Mouse (Mus musculus) frontal cortex, postnatal 25 days (tissue): Measurements from ENCODE around the gene Ap3s2.

ENCODE experiments used
- DNase-seq, 2 experiments: peaks; one replicate each; pipeline ENCODE4 v3.0.0; 2022; ENCODE audit warnings: low spot score in 2 of 2

Gene Ap3s2

GRCm38 (mm10) chr7:79888603-79889002 lies 31.8 kb downstream of the Ap3s2 start:
- no peak for DNase-seq

- no peak for DNase-seq
Observed at GRCm38 (mm10) chr7:79883613-79884334, 36.7 kb downstream of the Ap3s2 start.

GRCm38 (mm10) chr7:79881901-79882300 lies 38.5 kb downstream of the Ap3s2 start:
- no peak for DNase-seq

GRCm38 (mm10) chr7:79880998-79881397 lies 39.5 kb downstream of the Ap3s2 start:
- DNase-seq: no peak

- DNase-seq: no peak
Observed at GRCm38 (mm10) chr7:79880033-79880432, 40.4 kb downstream of the Ap3s2 start.

- DNase-seq: no peak
Observed at GRCm38 (mm10) chr7:79878455-79879025, 41.9 kb downstream of the Ap3s2 start.

- no peak for DNase-seq
Observed at GRCm38 (mm10) chr7:79873407-79873806, 47.0 kb downstream of the Ap3s2 start.

DNA sequence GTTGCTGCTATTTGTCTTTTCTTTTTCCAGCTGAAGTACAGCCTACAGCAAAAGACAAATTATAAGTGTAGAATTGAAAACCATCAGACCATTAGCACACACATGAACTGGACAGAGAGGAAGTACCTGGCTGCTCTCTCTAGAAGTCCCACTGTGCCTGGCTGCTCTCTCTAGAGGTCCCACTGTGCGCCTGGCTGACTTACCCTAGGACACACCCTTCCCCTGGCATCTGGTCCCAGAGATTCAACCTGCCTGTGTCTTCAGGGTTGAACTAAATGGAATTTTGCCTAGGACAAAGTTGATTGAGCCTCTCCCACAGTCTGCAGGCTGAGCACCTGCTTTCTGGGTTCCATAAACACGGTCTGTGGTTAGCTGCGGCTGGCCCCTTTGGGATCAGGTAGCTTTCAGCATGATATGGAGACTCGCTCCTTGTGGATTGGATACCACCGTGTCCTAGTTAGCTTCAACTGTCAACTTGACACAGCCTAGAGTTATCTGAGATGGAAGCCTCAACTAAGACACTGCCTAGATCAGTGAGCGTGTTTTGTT lies 48.6 kb downstream of the Ap3s2 start:
- DNase-seq: no peak

- no peak for DNase-seq
Observed at GRCm38 (mm10) chr7:79869072-79869719, 51.3 kb downstream of the Ap3s2 start.

DNA sequence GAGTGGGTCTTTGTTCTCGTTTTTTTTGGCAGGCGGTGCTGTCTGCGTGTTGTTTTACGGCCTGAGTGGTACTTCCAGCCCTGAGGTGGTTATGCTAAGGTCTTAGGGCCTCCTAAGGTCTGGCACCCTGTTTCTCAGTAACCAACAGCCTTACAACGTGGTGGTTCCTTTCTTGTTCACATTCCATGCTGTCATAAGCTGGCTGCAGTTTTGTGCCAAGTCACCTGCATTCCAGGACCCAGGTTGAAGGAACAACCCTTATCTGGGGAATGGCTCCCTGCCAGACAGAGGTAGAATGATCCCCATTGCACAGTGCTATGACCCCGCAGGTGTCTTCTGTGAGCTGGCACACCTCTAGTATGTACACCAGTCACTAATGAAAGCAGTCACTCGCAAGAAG lies 52.0 kb downstream of the Ap3s2 start:
- no peak for DNase-seq

- DNase-seq: no peak
Observed at GRCm38 (mm10) chr7:79867861-79868260, 52.6 kb downstream of the Ap3s2 start.

- DNase-seq: no peak
Observed at GRCm38 (mm10) chr7:79866294-79867000, 54.0 kb downstream of the Ap3s2 start.

GRCm38 (mm10) chr7:79861794-79862193 lies 58.7 kb downstream of the Ap3s2 start:
- no peak for DNase-seq

DNA sequence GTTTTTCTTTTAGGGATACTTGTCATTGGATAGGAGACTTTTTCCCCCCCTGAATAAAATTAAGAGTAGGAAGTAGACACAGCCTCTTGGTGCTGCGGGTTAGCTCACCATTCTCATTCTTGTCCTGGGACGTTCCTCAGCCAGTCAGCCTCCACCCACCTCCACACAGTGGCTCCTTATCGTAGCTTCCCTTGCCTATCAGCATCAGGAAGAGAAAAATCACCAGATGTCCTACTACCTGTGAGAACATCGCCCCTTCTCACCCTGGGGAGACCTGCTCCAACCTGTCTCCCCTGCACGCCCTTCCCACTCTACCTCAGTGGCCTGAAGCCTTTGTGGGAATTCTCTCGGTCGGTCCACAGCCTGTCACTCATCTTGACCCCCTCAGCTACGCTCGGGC lies 59.6 kb downstream of the Ap3s2 start, which contains the start of gene Anpep:
Gene Anpep (minus strand): TSS at position 249 of the 400 bp plus-strand sequence.
- DNase-seq: no peak

GRCm38 (mm10) chr7:79858956-79859630 lies 61.4 kb downstream of the Ap3s2 start:
- DNase-seq: no peak

- no peak for DNase-seq
Observed at GRCm38 (mm10) chr7:79858202-79858934, 62.1 kb downstream of the Ap3s2 start.

- no peak for DNase-seq
Observed at GRCm38 (mm10) chr7:79856305-79856704, 64.1 kb downstream of the Ap3s2 start.

DNA sequence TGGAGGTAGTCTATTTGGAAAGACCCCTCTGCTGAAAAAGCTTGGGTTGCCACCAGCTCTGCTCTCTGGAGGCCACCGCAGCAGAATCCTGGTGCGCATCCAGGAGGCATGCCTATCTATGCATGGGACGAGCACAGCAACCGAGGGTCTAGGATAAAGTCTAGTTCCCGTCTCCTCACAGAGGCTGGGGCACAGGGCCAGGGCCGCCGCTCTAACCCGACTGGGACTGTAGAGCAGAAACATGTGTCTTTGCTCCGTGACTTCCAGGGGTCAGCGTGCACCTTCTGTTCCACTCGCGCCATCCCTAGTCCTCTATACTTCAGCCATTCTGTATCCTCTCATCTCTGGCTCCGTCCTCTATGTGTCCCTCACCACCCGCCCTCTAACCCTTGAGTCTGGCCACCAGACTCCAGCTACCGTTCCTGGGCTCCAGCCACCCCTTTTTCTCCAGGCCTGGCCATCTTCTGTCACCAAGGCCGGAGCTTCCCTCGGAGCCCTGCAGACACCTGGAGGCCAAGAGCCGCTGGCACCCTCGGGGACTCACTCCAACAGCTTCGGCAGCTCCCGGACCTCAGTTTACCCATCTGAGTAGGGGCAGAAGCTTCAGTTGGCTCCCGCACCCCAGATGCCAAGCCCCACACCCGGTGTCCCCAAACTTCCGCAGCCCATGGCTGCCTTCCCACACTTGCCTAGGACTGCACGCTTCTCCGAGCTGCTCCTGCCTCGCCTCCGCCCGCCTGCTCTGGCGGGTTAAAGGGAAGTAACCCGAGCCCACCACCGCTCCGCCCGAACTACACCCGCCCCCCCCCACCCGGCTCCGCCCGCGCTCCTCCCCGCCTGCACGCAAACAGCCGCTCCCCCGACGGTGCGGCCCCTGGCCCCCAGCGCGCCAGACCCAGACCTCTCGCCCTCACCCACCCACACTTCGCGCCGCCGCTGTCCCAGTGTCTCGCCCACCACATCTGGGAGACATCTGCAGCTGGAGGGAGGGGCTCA lies 72.7 kb downstream of the Ap3s2 start:
- DNase-seq: no peak

GRCm38 (mm10) chr7:79846342-79846741 lies 74.1 kb downstream of the Ap3s2 start:
- no peak for DNase-seq
